Mouse (Mus musculus) midbrain, embryonic 14.5 days (tissue): ENCODE data around the gene Fgfr2. TPM values are rescaled to one million over a fixed set of nuclear protein-coding genes. Genes with fewer than 3 reads are reported as not detected.

Experiments used
- ATAC-seq: fragments of 200-750 bp; cut with Nextera tagmentation; 2 replicates; pipeline ENCODE4 v1.8.0; 2017; ENCODE audit warnings: moderate number of reproducible peaks, moderate library complexity; ENCODE audit not compliant: low FRiP score, low TSS enrichment
- DNase-seq: peaks from one replicate; pipeline ENCODE4 v3.0.0-alpha.2; 2015
- H3K27ac ChIP-seq: fragments of 300-500 bp; sonication (generic); replicated peaks from 2 replicates; pipeline ENCODE4 v1.5.1; 2014; ENCODE audit warnings: mild to moderate bottlenecking, low read depth, low read length, moderate library complexity
- H3K27me3 ChIP-seq: fragments of 300-500 bp; sonication (generic); 2 replicates; pipeline ENCODE4 v1.6.1; 2014; ENCODE audit warnings: low read length, control low read depth, mixed read lengths; ENCODE audit not compliant: control insufficient read depth, insufficient read depth
- H3K36me3 ChIP-seq: fragments of 300-500 bp; sonication (generic); 2 replicates; pipeline ENCODE4 v1.6.1; 2014; ENCODE audit warnings: low read length, control low read depth; ENCODE audit not compliant: control insufficient read depth, insufficient read depth
- H3K4me1 ChIP-seq: fragments of 300-500 bp; sonication (generic); 2 replicates; pipeline ENCODE4 v1.6.1; 2014; ENCODE audit warnings: mild to moderate bottlenecking, antibody characterized with exemption, low read length, control low read depth; ENCODE audit not compliant: control insufficient read depth, insufficient read depth
- H3K4me2 ChIP-seq: fragments of 300-500 bp; sonication (generic); 2 replicates; pipeline ENCODE4 v1.6.1; 2014; ENCODE audit warnings: mild to moderate bottlenecking, low read length, moderate library complexity
- H3K4me3 ChIP-seq: fragments of 300-500 bp; sonication (generic); replicated peaks from 2 replicates; pipeline ENCODE4 v1.5.1; 2014; ENCODE audit warnings: low read depth, low read length
- H3K9ac ChIP-seq: fragments of 300-500 bp; sonication (generic); replicated peaks from 2 replicates; pipeline ENCODE4 v1.6.1; 2014; ENCODE audit warnings: mild to moderate bottlenecking, low read length, moderate library complexity
- H3K9me3 ChIP-seq: fragments of 300-500 bp; sonication (generic); 2 replicates; pipeline ENCODE4 v1.6.1; 2016; ENCODE audit warnings: low read length, control low read depth, mixed read lengths; ENCODE audit not compliant: control insufficient read depth
- WGBS: fragments of 180-500 bp; shearing (Covaris S2); extraction: QIAGEN DNeasy Blood & Tissue Kit; methylation state at CpG from one replicate; pipeline ENCODE4 v1.1.7; 2014; 5-methylcytosine and 5-hydroxymethylcytosine counted together
- polyA plus RNA-seq: library from polyadenylated mRNA; unstranded; fragments of >200 nt; fragmentation: Nextera tagmentation; extraction: Ambion mirVana; gene quantifications from 2 replicates; pipeline ENCODE4 v1.2.1, GENCODE M21; 2014

The Fgfr2 gene
- polyA plus RNA-seq, 1 experiment from 2014 or later, result 28.1 TPM

- no peaks in the 10 kb centered on the region for H3K9me3 ChIP-seq
- H3K27me3 ChIP-seq, result no peaks in the 10 kb centered on the region
- ATAC-seq, result no peak
- H3K4me2 ChIP-seq, result no peak overlapping the region
- no peak for DNase-seq
- no peaks in the 10 kb centered on the region for H3K4me1 ChIP-seq
- WGBS, result 88% methylated on average over 6 of the region's 6 CpGs
- H3K27ac ChIP-seq, result no peak overlapping the region
- no peak overlapping the region for H3K4me3 ChIP-seq
- no peak overlapping the region for H3K9ac ChIP-seq
- no peaks in the 10 kb centered on the region for H3K36me3 ChIP-seq
Observed at GRCm38 (mm10) chr7:132739829-132740228, 383.3 kb downstream of the Fgfr2 start.

DNA sequence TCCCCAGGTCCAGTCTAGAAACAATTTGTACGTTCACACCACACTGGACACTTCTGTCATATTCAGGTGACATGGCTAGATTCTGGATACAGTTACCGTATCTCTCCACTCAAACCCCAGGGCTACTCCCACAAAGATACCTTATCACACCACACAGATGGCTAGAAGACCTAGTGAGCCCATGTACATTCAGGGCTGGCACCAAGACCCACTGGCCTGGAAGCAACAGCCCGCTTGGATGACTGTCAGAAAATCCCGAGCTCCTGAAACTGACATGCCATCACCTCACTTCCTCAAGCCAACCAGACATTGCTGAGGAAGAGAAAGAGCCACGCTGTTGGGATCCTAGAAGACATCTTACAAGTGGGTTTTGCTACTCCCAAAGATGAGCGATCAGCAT, 384.3 kb downstream of the Fgfr2 start:
- Histone ChIP-seq H3K27me3 (no peaks in the 10 kb centered on the region), H3K4me3 (no peak overlapping the region), H3K4me1 (peaks cover 2% of the 10 kb centered on the region; the same call in 1 of the 2 replicates), H3K36me3 (no peaks in the 10 kb centered on the region), H3K9me3 (no peaks in the 10 kb centered on the region), H3K27ac (no peak overlapping the region), H3K9ac (no peak overlapping the region), H3K4me2 (no peak overlapping the region)
- 96% methylated on average over 6 of the region's 6 CpGs for WGBS
- ATAC-seq, result no peak
- DNase-seq, result no peak

GRCm38 (mm10) chr7:132736099-132736862, 386.9 kb downstream of the Fgfr2 start:
- ATAC-seq (no peak), DNase-seq (no peak)
- Histone ChIP-seq H3K9me3 (no peaks in the 10 kb centered on the region), H3K27ac (no peak overlapping the region), H3K9ac (no peak overlapping the region), H3K4me3 (no peak overlapping the region), H3K4me2 (no peak overlapping the region), H3K27me3 (no peaks in the 10 kb centered on the region), H3K36me3 (no peaks in the 10 kb centered on the region), H3K4me1 (peaks cover 14% of the 10 kb centered on the region; the same call in 1 of the 2 replicates)
- 58% methylated on average over 17 of the region's 17 CpGs for WGBS

DNA sequence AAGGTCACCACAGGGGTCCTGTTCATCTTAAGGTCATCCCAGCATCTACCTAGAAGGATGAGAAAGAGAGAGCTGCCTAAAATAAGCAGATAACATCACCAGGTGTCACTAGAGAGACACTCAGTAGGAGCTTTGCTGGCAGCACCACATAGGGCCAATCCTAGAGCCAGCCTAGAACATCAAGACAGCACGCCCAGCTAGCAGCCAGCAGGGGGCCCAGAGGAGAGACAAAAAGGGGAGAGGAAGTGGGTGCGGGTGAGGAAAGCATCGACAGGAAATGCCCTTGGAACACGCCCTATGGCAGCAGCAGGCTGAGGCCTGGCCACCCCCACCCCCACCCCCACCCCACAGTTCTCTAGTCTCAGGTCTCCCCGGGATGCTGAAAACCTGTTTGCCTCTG, 388.0 kb downstream of the Fgfr2 start:
- 70% methylated on average over 5 of the region's 5 CpGs for WGBS
- Histone ChIP-seq H3K27ac (no peak overlapping the region), H3K4me2 (no peak overlapping the region), H3K9ac (no peak overlapping the region), H3K36me3 (no peaks in the 10 kb centered on the region), H3K4me1 (peaks cover 14% of the 10 kb centered on the region; the same call in 1 of the 2 replicates), H3K27me3 (no peaks in the 10 kb centered on the region), H3K4me3 (no peak overlapping the region), H3K9me3 (no peaks in the 10 kb centered on the region)
- ATAC-seq (no peak), DNase-seq (no peak)

- H3K9me3 ChIP-seq, result no peaks in the 10 kb centered on the region
- no peak overlapping the region for H3K4me3 ChIP-seq
- no peak overlapping the region for H3K4me2 ChIP-seq
- DNase-seq (no peak), ATAC-seq (no peak)
- peaks cover 3% of the 10 kb centered on the region; the same call in 1 of the 2 replicates for H3K36me3 ChIP-seq
- H3K9ac ChIP-seq, result no peak overlapping the region
- no peak overlapping the region for H3K27ac ChIP-seq
- WGBS, result 92% methylated on average over 9 of the region's 9 CpGs
- peaks cover 14% of the 10 kb centered on the region; the same call in 1 of the 2 replicates for H3K4me1 ChIP-seq
- H3K27me3 ChIP-seq, result no peaks in the 10 kb centered on the region
Observed at GRCm38 (mm10) chr7:132734222-132734621, 388.9 kb downstream of the Fgfr2 start.

DNA sequence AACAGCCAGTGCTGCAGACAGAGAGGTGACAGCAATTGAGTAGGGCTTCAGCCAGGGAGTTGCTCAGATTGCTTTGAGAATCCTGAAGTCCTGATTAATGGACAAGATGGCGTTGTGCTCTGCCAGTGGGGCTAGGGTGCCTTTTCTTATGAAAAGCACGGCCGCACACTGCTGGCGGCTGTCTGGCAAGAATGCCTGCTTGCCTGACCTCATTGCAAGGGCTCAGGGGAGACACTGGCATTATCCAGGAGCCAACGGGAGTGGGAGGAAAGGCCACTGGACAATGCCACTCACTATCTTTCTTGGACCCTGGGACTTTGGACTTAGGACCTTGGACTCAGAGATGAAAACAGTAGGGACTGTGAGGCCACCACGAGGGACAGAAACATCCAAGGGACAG, 389.6 kb downstream of the Fgfr2 start:
- Histone ChIP-seq H3K4me2 (no peak overlapping the region), H3K9ac (no peak overlapping the region), H3K4me1 (peaks cover 14% of the 10 kb centered on the region; the same call in 1 of the 2 replicates), H3K27ac (peak overlapping the region; percentile 16), H3K9me3 (no peaks in the 10 kb centered on the region), H3K36me3 (peaks cover 3% of the 10 kb centered on the region; the same call in 1 of the 2 replicates), H3K27me3 (no peaks in the 10 kb centered on the region), H3K4me3 (no peak overlapping the region)
- no peak for ATAC-seq
- WGBS, result 53% methylated on average over 6 of the region's 6 CpGs
- DNase-seq, result peak; percentile 41

DNA sequence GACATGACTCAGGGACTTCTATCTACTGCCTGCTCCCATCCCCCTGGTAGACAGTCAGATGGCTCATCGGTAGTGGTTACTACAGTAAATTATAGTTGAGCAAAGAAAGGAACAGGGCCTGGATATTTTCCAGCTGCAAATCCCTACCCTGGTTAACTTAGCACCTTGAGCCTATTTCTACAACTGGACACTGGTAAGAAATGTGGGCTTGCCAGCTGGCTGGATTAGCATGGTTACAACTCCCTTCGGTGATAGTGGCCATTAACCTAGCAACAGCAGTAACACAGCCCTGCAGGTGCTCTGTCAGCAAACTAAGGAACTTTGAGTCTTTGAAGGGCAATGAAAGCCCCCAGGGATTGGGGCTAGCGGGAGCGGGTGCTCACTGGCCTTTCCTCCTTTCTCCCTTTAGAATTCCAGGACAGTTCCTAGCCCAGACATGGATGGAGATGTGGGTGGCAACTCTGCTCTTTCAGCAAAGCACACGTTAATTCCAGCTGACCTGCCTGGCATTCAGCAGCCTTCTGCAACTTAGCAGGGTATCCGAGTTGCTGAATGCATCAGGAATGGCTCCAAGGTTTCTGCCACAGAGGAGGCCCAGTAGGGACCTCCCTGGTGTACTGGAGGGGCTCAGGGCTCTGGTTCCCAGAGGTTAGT, 390.9 kb downstream of the Fgfr2 start:
- peaks cover 14% of the 10 kb centered on the region; the same call in 1 of the 2 replicates for H3K4me1 ChIP-seq
- H3K27me3 ChIP-seq, result no peaks in the 10 kb centered on the region
- no peak overlapping the region for H3K4me3 ChIP-seq
- H3K27ac ChIP-seq, result peak overlapping the region; percentile 9; the same call in 1 of the 2 replicates
- ATAC-seq (no peak), DNase-seq (no peak)
- no peak overlapping the region for H3K9ac ChIP-seq
- H3K4me2 ChIP-seq, result no peak overlapping the region
- peaks cover 3% of the 10 kb centered on the region; the same call in 1 of the 2 replicates for H3K36me3 ChIP-seq
- H3K9me3 ChIP-seq, result no peaks in the 10 kb centered on the region
- WGBS, result 59% methylated on average over 6 of the region's 6 CpGs

- Histone ChIP-seq H3K9ac (no peak overlapping the region), H3K4me3 (no peak overlapping the region), H3K36me3 (peaks cover 3% of the 10 kb centered on the region; the same call in 1 of the 2 replicates), H3K27me3 (no peaks in the 10 kb centered on the region), H3K4me2 (no peak overlapping the region), H3K9me3 (no peaks in the 10 kb centered on the region), H3K27ac (peak overlapping the region; percentile 9; the same call in 1 of the 2 replicates), H3K4me1 (peaks cover 14% of the 10 kb centered on the region; the same call in 1 of the 2 replicates)
- ATAC-seq (no peak), DNase-seq (no peak)
- 32% methylated on average over 6 of the region's 6 CpGs for WGBS
Observed at GRCm38 (mm10) chr7:132731558-132731957, 391.6 kb downstream of the Fgfr2 start.
